Mouse (Mus musculus) retina, postnatal 1 day (tissue): ENCODE data around the gene Mgp.

Experiments used
- DNase-seq: peaks from one replicate; pipeline ENCODE4 v3.0.0-alpha.2; 2012

Mgp gene

GRCm38 (mm10) chr6:136848971-136849370 lies 26.7 kb downstream of the Mgp start:
- DNase-seq = no peak

- DNase-seq = no peak
Observed at GRCm38 (mm10) chr6:136848399-136848798, 27.2 kb downstream of the Mgp start.

GRCm38 (mm10) chr6:136847790-136848189 lies 27.8 kb downstream of the Mgp start:
- DNase-seq = peak; percentile 60

- DNase-seq = no peak
Observed at GRCm38 (mm10) chr6:136847267-136847666, 28.4 kb downstream of the Mgp start.

GRCm38 (mm10) chr6:136845706-136846480 lies 29.7 kb downstream of the Mgp start:
- no peak for DNase-seq

- DNase-seq = no peak
Observed at GRCm38 (mm10) chr6:136844903-136845302, 30.7 kb downstream of the Mgp start.

- DNase-seq = no peak
Observed at GRCm38 (mm10) chr6:136837323-136837722, 38.3 kb downstream of the Mgp start.

GRCm38 (mm10) chr6:136835352-136835751 lies 40.3 kb downstream of the Mgp start, which contains the start of gene Smco3:
TSS of gene Smco3 (minus strand) at chr6:136835452.
- DNase-seq = no peak

GRCm38 (mm10) chr6:136831712-136832111 lies 43.9 kb downstream of the Mgp start:
- no peak for DNase-seq

- no peak for DNase-seq
Observed at GRCm38 (mm10) chr6:136828681-136829080, 46.9 kb downstream of the Mgp start.

GRCm38 (mm10) chr6:136827881-136828561 lies 47.6 kb downstream of the Mgp start, which contains the start of gene Wbp11:
TSS of gene Wbp11 (minus strand) at chr6:136828233.
- DNase-seq = peak; percentile 99

- DNase-seq = no peak
Observed at GRCm38 (mm10) chr6:136827516-136827880, 48.1 kb downstream of the Mgp start, which contains the start of gene BC049715. TSS of gene BC049715 (plus strand) at chr6:136827626.

- DNase-seq = no peak
Observed at GRCm38 (mm10) chr6:136827116-136827515, 48.5 kb downstream of the Mgp start.

- no peak for DNase-seq
Observed at GRCm38 (mm10) chr6:136824987-136825386, 50.6 kb downstream of the Mgp start.
